Mouse (Mus musculus) left cerebral cortex, adult 18-20 months (tissue): ENCODE measurements at regions not wholly inside any gene's neighbourhood (a gene's known extent, or its start where the extent isn't known, plus 50 kb on each side); places are given as distances from the start of the nearest gene placed in this dataset.

Experiments used
- DNase-seq, 2 experiments: peaks; one replicate each; pipeline ENCODE4 v3.0.0; 2021 to 2022; ENCODE audit warnings: low spot score in 2 of 2, mixed read lengths in 1 of 2

GRCm38 (mm10) chr3:43783000-43783588, 1595.1 kb upstream of the Pcdh10 start:
- peak in 1 of 2 experiments; percentile 15 for DNase-seq

- no peak for DNase-seq
Observed at GRCm38 (mm10) chr3:43784170-43784569, 1594.0 kb upstream of the Pcdh10 start.
